Mouse (Mus musculus) Patski (cell line): ENCODE results near the gene Nup188. TPM values are rescaled to one million over a fixed set of nuclear protein-coding genes. Genes with fewer than 3 reads are reported as not detected.

Source experiments
- ATAC-seq: fragments of 100-300 bp; one replicate; pipeline ENCODE4 v1.8.0; 2021
- CTCF ChIA-PET: fragments of 350-600 bp; sonication (Branson Sonifier 250); formaldehyde crosslinking; loops from one replicate; lab custom pipeline; 2022; ENCODE audit warnings: inconsistent platforms; lab: Charles Lee
- POLR2A ChIA-PET: fragments of 350-600 bp; sonication (Branson Sonifier 250); formaldehyde crosslinking; loops from one replicate; lab custom pipeline; 2022; ENCODE audit warnings: antibody characterized with exemption, inconsistent platforms; lab: Charles Lee
- DNase-seq: peaks from one replicate; pipeline ENCODE4 v3.0.0-alpha.2; 2011; ENCODE audit warnings: low read depth, low spot score
- H3K27me3 ChIP-seq: fragments of 371-371 bp; one replicate; pipeline ENCODE4 v1.5.1; 2021
- CTCF ChIP-seq: fragments of 100-300 bp; IDR thresholded peaks from one replicate; pipeline ENCODE4 v1.5.1; 2021
- in situ Hi-C: fragments of 300-500 bp; cut with MboI; formaldehyde crosslinking; loops from 3 replicates; pipeline ENCODE4 v1.11.1; 2018; ENCODE audit warnings: low pct_unique_long_range_greater_than_20kb, mixed read lengths
- polyA plus RNA-seq: library from polyadenylated mRNA; unstranded; gene quantifications from one replicate; pipeline ENCODE4 v1.2.3, GENCODE M21; 2021

Nup188 gene
- polyA plus RNA-seq, 1 experiment from 2014 or later = 36.7 TPM

- ATAC-seq (no peak), DNase-seq (no peak)
- ChIA-PET POLR2A (interaction anchor here (0.6 to 1.9 kb wide), 3 partner anchors 10 to 100 kb away, joined by 3 to 7 read pairs (median 3); partner anchors contain the start of gene Phyhd1), CTCF (interaction anchor here (0.8 to 0.9 kb wide), 2 partner anchors 15 to 17 kb away, joined by 3 to 4 read pairs; partner anchors contain the start of gene Gm28035)
- in situ Hi-C loops = no loop called here
- TF ChIP-seq CTCF = no peak
- H3K27me3 ChIP-seq = no peaks in the 10 kb centered on the region
These were observed 29.4 kb upstream of the Nup188 start for GRCm38 (mm10) chr2:30256616-30257350.

GRCm38 (mm10) chr2:30257699-30258460 lies 28.3 kb upstream of the Nup188 start:
- DNase-seq = no peak
- no peak for TF ChIP-seq CTCF

DNA sequence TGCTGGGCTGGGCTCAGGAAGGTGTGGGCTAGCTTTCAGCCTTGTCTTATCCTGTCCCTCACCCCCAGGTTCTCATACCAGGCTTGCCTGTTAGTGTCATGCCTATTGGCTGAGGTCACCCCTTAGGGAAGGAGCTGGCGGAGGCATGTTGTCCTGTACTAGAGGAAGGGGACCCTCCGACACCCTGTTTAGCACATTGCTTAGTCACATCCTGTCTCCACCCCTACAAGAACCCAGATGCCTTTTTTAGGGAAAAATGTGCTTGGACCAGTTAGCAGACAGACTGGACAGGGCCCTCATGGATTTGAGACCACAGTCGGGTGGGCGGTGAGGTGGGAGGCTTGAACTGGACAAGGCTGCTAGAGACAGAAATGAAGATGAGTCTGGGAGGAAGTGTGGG lies 27.6 kb upstream of the Nup188 start:
- ChIA-PET POLR2A (no interaction called here), CTCF (no interaction called here)
- ATAC-seq = no peak
- no peaks in the 10 kb centered on the region for H3K27me3 ChIP-seq
- TF ChIP-seq CTCF = no peak
- DNase-seq = no peak
- in situ Hi-C loops = no loop called here

More at GRCm38 (mm10) chr2:30257699-30258460, 28.3 kb upstream of the Nup188 start:
- in situ Hi-C loops = no loop called here
- ATAC-seq = no peak
- ChIA-PET POLR2A (interaction anchor here (1.9 kb wide), 1 partner anchor 9 kb away, joined by 7 read pairs; the partner anchor contains the start of gene Phyhd1), CTCF (no interaction called here)
- H3K27me3 ChIP-seq = no peaks in the 10 kb centered on the region

DNA sequence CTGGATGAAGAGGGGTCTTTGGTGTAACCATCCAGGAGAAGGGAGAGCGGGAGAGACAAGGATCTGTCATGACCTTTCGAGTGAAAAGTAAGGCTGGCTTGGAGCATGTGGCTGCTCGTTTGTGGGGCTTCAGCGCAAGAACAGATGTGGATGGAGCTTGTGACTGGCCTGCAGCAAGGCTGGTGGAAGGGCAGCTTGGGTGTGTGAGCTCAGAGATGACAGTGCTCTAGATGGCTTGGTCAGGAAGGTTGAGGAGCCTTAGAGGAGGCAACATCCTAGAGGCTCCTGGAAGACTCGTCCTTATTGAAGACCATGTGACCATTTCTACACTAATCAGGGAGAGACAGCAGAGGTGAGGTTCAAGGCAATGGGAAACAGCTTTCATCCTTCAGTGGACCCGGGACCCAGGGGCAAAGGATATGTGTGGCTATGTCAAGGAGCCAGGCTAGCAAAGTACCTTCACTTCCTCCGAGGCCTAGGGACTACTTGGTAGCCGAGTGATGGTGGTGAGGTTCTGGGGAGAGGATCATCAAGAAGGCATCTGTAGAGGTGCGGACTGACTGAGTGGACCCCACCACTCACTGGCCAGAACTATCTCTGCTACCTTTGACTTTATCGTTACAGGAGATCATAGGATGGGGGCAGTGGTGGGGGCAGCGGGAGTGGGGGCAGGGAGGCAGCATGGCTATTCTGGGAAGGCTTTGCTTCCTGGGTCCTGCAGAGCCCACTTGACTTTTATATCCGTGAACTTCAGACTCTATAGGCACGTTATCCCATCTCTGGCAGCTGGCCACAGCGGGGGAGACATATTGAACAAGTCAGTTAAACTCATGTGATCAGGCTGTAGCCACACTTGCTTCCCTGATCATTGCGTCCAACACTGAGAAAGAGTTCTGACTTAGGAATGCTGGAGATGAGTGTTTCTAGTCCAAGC lies 26.8 kb upstream of the Nup188 start:
- no peak for TF ChIP-seq CTCF
- H3K27me3 ChIP-seq = no peaks in the 10 kb centered on the region
- in situ Hi-C loops = loop anchor here (10.0 kb wide), 1 partner anchor 85 kb away; the partner anchor contains the start of genes Endog and Spout1
- ATAC-seq (no peak), DNase-seq (no peak)
- POLR2A ChIA-PET = no interaction called here
- CTCF ChIA-PET = no interaction called here

GRCm38 (mm10) chr2:30261064-30261736 lies 25.0 kb upstream of the Nup188 start:
- no peak for TF ChIP-seq CTCF
- POLR2A ChIA-PET = interaction anchor here (1.3 kb wide), 1 partner anchor 24 kb away, joined by 3 read pairs; the partner anchor contains the start of gene Lrrc8a
- H3K27me3 ChIP-seq = no peaks in the 10 kb centered on the region
- no peak for ATAC-seq
- no peak for DNase-seq
- in situ Hi-C loops = loop anchor here (10.0 kb wide), 1 partner anchor 86 kb away; the partner anchor contains the start of genes Endog and Spout1
- CTCF ChIA-PET = interaction anchor here (0.7 to 1.2 kb wide), 2 partner anchors 20 to 22 kb away, joined by 3 to 4 read pairs; no protein-coding TSS in a partner anchor

- ATAC-seq (no peak), DNase-seq (no peak)
- ChIA-PET CTCF (interaction anchor here (0.7 to 1.2 kb wide), 2 partner anchors 21 to 23 kb away, joined by 3 to 4 read pairs; no protein-coding TSS in a partner anchor), POLR2A (interaction anchor here (1.3 kb wide), 1 partner anchor 25 kb away, joined by 3 read pairs; the partner anchor contains the start of gene Lrrc8a)
- no peak for TF ChIP-seq CTCF
- no peaks in the 10 kb centered on the region for H3K27me3 ChIP-seq
- in situ Hi-C loops = loop anchor here (10.0 kb wide), 1 partner anchor 87 kb away; the partner anchor contains the start of genes Endog and Spout1
These were observed 24.0 kb upstream of the Nup188 start for GRCm38 (mm10) chr2:30261921-30262839.

GRCm38 (mm10) chr2:30262840-30263441 lies 23.3 kb upstream of the Nup188 start:
- in situ Hi-C loops = loop anchor here (10.0 kb wide), 1 partner anchor 88 kb away; the partner anchor contains the start of genes Endog and Spout1
- TF ChIP-seq CTCF = no peak
- CTCF ChIA-PET = no interaction called here
- DNase-seq = no peak
- no peaks in the 10 kb centered on the region for H3K27me3 ChIP-seq
- ATAC-seq = no peak
- POLR2A ChIA-PET = interaction anchor here (0.9 kb wide), 1 partner anchor 26 kb away, joined by 4 read pairs; the partner anchor contains the start of gene Lrrc8a

- in situ Hi-C loops = loop anchor here (10.0 kb wide), 1 partner anchor 89 kb away; the partner anchor contains the start of genes Endog and Spout1
- no peak for TF ChIP-seq CTCF
- CTCF ChIA-PET = no interaction called here
- no peaks in the 10 kb centered on the region for H3K27me3 ChIP-seq
- no peak for DNase-seq
- no peak for ATAC-seq
- POLR2A ChIA-PET = interaction anchor here (0.6 to 0.9 kb wide), 2 partner anchors 16 to 26 kb away, joined by 3 to 4 read pairs; partner anchors contain the start of gene Lrrc8a
These were observed 22.4 kb upstream of the Nup188 start for GRCm38 (mm10) chr2:30263811-30264210.
